Mouse (Mus musculus): ENCODE results near the gene Elmod3.
A peak's percentile ranks its signal among the peaks of the same experiment; 100 is the strongest.

The Elmod3 gene

DNA sequence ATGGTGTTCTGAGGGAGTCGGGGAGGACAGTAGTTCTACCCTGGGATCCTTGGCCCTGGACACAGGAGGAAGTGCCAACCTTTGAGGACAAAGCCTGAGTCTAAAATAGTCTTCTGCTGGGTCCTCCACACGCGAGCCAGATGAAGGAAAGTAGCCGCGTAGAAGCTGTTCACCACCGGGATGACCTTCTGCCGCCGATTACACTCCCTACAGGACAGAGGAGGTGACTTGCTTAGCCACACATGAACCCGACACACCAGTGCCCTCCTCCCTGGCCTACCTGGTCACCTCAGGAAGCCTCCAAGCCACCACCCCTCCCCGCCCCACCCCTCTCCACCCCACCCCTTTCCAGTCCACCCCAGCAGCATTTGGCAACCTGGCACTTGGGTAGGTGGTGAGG, 29.5 kb downstream of the Elmod3 start:
- DNase-seq (ENCODE audit: low read depth, low spot score): no peak
- H3K36me3 ChIP-seq (ENCODE audit: control insufficient read depth, insufficient read depth, low read length, poor library complexity, severe bottlenecking): no peaks in the 10 kb centered on the region; the same call in 1 of the 2 replicates
- no peaks in the 10 kb centered on the region for H3K27me3 ChIP-seq (ENCODE audit: control insufficient read depth, insufficient read depth, low read length, poor library complexity, severe bottlenecking)

GRCm38 (mm10) chr6:72567508-72567907, 30.7 kb downstream of the Elmod3 start:
- no peak for DNase-seq (ENCODE audit: low read depth, low spot score)
- H3K27me3 ChIP-seq (ENCODE audit: control insufficient read depth, insufficient read depth, low read length, poor library complexity, severe bottlenecking): no peaks in the 10 kb centered on the region
- no peaks in the 10 kb centered on the region; the same call in 1 of the 2 replicates for H3K36me3 ChIP-seq (ENCODE audit: control insufficient read depth, insufficient read depth, low read length, poor library complexity, severe bottlenecking)

DNA sequence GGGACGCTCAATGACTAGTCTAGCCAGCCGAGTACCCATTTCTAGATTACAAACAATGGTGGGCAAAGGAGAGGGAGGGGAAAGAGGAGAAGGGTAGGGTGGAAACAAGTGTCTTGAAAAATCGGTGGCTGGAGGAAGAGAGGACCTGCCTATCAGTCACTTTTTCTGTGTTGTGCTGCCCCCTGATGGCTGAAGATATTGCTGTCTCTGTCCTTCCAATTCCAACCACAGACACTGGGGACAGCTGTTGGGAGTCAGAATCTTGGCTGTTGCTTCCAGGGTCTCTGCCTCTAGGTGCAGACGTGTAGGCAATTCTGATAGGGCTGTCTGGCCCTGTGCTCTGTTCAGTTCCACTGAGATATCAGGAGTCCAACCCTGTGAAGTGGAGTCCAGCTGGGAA, 32.2 kb downstream of the Elmod3 start:
- H3K36me3 ChIP-seq (ENCODE audit: control insufficient read depth, insufficient read depth, low read length, poor library complexity, severe bottlenecking): no peaks in the 10 kb centered on the region; the same call in none of the 2 replicates
- H3K27me3 ChIP-seq (ENCODE audit: control insufficient read depth, insufficient read depth, low read length, poor library complexity, severe bottlenecking): no peaks in the 10 kb centered on the region
- DNase-seq (ENCODE audit: low read depth, low spot score): peak; percentile 91

DNA sequence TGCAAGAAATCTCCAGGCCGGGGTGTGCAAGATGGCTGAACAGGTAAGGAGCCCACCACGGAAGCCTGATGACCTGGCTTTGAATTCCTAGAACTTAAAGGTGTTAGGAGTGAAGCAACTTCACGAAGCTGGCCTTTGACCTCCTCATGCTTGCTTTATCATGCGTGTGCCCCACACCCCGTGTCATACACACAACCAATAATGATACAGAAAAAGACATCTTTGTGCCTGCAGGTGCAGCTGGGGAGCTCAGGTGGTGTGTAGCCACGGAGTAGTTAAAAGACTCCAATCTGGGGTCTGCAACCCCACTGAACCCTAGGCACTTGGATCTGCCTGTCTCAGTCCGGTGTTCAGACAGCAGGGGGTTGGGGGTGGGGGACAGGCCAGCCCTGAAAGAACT, 32.7 kb downstream of the Elmod3 start:
- DNase-seq (ENCODE audit: low read depth, low spot score): no peak
- Histone ChIP-seq H3K36me3 (ENCODE audit: control insufficient read depth, insufficient read depth, low read length, poor library complexity, severe bottlenecking) (no peaks in the 10 kb centered on the region; the same call in none of the 2 replicates), H3K27me3 (ENCODE audit: control insufficient read depth, insufficient read depth, low read length, poor library complexity, severe bottlenecking) (no peaks in the 10 kb centered on the region)

GRCm38 (mm10) chr6:72562894-72563293, 35.3 kb downstream of the Elmod3 start:
- Histone ChIP-seq H3K36me3 (ENCODE audit: control insufficient read depth, insufficient read depth, low read length, poor library complexity, severe bottlenecking) (peaks cover 3% of the 10 kb centered on the region), H3K27me3 (ENCODE audit: control insufficient read depth, insufficient read depth, low read length, poor library complexity, severe bottlenecking) (no peaks in the 10 kb centered on the region)
- no peak for DNase-seq (ENCODE audit: low read depth, low spot score)

- H3K27me3 ChIP-seq (ENCODE audit: control insufficient read depth, insufficient read depth, low read length, poor library complexity, severe bottlenecking): no peaks in the 10 kb centered on the region
- peaks cover 5% of the 10 kb centered on the region for H3K36me3 ChIP-seq (ENCODE audit: control insufficient read depth, insufficient read depth, low read length, poor library complexity, severe bottlenecking)
- no peak for DNase-seq (ENCODE audit: low read depth, low spot score)
Observed at GRCm38 (mm10) chr6:72562486-72562885, 35.7 kb downstream of the Elmod3 start.

DNA sequence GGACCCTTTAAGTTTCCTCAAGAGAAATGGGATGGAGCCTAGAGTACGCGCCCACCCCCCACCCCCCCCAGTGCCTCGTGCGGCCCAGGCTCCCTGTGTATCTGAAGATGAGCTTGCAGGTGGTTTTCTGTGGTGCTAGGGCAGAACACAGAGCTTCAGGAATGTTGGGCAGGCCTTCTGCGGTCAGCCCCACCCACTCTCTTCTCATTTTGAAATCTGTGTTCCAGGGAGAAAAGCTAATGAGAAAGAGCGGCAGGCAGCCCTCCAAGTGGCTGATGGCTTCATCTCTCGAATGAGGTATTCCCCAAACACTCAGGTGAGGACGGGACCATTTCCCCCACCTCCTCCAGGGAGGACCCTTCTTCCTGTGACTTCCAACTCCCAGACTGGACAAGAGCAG, 37.4 kb downstream of the Elmod3 start:
- Histone ChIP-seq H3K27me3 (ENCODE audit: control insufficient read depth, insufficient read depth, low read length, poor library complexity, severe bottlenecking) (no peaks in the 10 kb centered on the region), H3K36me3 (ENCODE audit: control insufficient read depth, insufficient read depth, low read length, poor library complexity, severe bottlenecking) (peaks cover 8% of the 10 kb centered on the region)
- no peak for DNase-seq (ENCODE audit: low read depth, low spot score)

DNA sequence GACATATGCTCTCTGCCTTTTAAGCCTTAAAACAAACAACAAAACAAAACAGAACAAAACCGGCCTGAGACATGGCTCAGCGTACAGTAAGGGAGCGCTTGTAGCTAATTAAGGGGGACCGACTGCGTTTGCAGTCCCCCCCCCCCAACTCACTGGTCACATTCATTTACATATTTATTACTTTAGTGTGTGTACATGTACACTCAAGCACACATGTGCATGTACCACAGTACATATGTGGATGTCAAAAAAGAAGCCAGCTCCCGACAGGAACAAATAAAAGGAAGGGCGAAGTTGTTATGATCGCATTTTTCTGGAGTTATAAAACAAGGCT, 45.2 kb downstream of the Elmod3 start:
- peaks cover 5% of the 10 kb centered on the region for H3K36me3 ChIP-seq (ENCODE audit: control insufficient read depth, insufficient read depth, low read length, poor library complexity, severe bottlenecking)
- no peak for DNase-seq (ENCODE audit: low read depth, low spot score)
- H3K27me3 ChIP-seq (ENCODE audit: control insufficient read depth, insufficient read depth, low read length, poor library complexity, severe bottlenecking): no peaks in the 10 kb centered on the region

DNA sequence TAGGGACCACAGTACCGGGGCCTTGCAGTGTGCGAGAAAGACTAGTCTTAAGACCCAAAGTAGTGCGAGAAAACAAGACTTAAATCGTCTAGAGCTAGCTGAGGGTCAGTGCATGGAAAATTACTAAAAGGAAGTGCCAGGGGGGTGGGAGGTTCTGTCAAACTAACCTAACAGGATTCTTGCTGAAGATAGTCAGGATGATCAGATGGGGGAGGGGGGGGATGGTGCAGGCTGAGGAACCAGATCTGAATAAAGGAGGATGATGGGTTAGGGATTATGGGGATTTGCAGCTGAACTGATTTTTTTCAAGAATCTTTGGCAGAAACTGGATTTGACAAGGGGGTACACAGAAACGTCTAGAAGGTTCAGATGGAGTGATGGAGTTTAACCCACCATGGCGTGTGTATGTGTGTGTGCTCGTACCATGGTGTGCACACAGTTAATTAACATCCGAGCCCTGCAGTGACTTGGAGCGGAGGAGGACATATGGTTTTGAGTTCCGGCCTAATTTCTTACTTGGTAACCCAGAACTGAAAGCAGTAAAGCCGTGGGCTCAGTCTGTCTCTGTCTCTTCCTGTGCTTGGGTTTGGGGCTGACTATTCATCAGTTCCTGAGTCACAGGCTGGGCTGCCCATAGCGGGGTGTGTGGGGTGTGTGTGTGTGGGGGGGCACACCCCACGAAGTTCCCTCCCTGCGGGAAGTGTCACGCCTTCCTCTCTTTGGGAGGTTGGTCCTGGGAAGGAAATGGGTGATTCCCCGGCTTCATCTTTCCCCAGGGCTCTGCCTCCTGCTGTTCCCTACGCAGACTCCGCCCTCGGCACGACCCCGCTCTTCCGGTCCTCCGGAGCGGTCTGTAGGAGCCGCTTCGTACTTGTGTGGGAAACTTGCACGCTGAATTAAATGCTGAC, 45.8 kb downstream of the Elmod3 start:
- peaks cover 3% of the 10 kb centered on the region for H3K36me3 ChIP-seq (ENCODE audit: control insufficient read depth, insufficient read depth, low read length, poor library complexity, severe bottlenecking)
- DNase-seq (ENCODE audit: low read depth, low spot score): peak; percentile 66
- no peaks in the 10 kb centered on the region for H3K27me3 ChIP-seq (ENCODE audit: control insufficient read depth, insufficient read depth, low read length, poor library complexity, severe bottlenecking)

DNA sequence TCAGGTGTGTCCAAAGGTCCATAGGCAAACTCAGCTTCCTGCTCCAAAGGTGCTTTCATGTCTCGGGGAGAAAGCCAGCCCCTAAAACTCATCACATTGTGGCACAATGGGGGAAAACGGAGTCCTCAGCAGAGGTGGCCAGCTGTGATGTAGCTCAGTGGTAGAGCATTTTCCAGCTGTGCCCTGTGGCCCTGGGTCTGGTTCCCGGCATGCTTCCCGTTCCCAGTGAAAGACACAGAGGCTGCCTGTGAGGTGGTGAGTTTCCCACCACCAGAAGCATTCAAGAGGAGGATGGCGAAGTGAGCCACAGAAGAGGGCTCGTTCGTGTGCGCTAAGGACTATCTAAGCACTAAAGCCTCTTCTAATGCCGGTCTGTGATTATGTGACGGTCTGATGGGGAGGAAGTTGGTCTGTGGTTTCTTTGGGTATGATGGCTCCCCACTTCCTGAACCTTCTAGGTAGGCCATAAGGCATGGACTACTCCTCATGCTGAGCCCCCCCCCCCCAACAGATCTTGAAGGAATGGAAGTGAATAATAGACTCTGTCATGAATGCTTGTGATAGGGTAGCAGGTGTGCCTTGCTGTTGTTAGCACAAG, 47.6 kb downstream of the Elmod3 start:
- Histone ChIP-seq H3K36me3 (ENCODE audit: control insufficient read depth, insufficient read depth, low read length, poor library complexity, severe bottlenecking) (no peaks in the 10 kb centered on the region; the same call in none of the 2 replicates), H3K27me3 (ENCODE audit: control insufficient read depth, insufficient read depth, low read length, poor library complexity, severe bottlenecking) (no peaks in the 10 kb centered on the region)
- peak; percentile 63 for DNase-seq (ENCODE audit: low read depth, low spot score)

DNA sequence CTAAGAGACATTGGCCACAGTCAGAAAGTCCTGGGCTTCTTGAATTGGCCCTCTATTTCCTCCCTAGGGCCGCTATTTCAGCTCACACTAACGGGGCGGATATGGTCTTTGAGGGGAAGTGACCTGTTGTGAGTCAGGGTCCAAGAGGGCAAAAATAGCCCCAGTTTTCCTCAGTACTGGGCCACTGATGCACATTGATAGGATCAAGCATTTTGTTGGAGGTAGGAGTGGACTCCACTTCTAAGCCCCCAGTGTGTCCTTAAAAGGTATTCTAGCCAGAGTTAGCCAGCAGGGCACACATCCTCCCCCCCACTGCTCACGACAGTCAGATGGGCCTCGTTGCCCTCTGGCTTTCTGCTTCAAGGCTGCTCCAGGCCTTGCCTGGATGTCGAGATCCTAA, 48.2 kb downstream of the Elmod3 start:
- no peaks in the 10 kb centered on the region; the same call in 1 of the 2 replicates for H3K36me3 ChIP-seq (ENCODE audit: control insufficient read depth, insufficient read depth, low read length, poor library complexity, severe bottlenecking)
- DNase-seq (ENCODE audit: low read depth, low spot score): peak; percentile 20

DNA sequence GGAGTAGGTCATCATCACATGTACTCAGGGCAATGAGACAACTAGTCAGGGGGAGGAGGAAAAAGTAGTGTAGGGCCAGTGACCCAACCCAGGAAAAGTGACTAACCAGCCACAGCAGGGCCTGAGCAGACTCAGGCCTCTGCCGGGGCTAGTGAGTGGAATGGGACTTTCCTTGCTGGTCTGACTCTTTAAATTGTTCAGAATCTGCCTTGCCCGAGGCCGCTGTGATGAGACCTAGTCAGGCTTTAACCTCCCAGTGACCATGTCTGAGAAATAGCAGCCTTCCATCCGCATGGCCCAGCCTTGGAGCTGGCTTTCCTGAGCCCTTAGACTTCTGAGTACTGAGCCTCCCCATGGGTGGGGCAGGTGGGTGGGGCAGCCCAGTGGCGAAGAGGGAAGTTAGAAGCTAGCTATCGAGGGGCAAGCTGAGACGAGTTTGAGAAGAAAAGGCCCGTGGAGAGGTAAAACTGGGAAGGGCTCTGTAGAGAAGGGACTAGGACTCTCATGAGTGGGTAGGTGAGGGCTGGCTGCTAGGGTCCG, 49.1 kb downstream of the Elmod3 start:
- DNase-seq (ENCODE audit: low read depth, low spot score): peak; percentile 59
- no peaks in the 10 kb centered on the region for H3K27me3 ChIP-seq (ENCODE audit: control insufficient read depth, insufficient read depth, low read length, poor library complexity, severe bottlenecking)
- no peaks in the 10 kb centered on the region for H3K36me3 ChIP-seq (ENCODE audit: control insufficient read depth, insufficient read depth, low read length, poor library complexity, severe bottlenecking)

More for the DNA sequence above, 48.2 kb downstream of the Elmod3 start:
- H3K27me3 ChIP-seq (ENCODE audit: control insufficient read depth, insufficient read depth, low read length, poor library complexity, severe bottlenecking): no peaks in the 10 kb centered on the region

GRCm38 (mm10) chr6:72547862-72548261, 50.4 kb downstream of the Elmod3 start:
- Histone ChIP-seq H3K27me3 (ENCODE audit: control insufficient read depth, insufficient read depth, low read length, poor library complexity, severe bottlenecking) (no peaks in the 10 kb centered on the region), H3K36me3 (ENCODE audit: control insufficient read depth, insufficient read depth, low read length, poor library complexity, severe bottlenecking) (no peaks in the 10 kb centered on the region)
- DNase-seq (ENCODE audit: low read depth, low spot score): no peak

- no peak for DNase-seq (ENCODE audit: low read depth, low spot score)
- no peaks in the 10 kb centered on the region for H3K36me3 ChIP-seq (ENCODE audit: control insufficient read depth, insufficient read depth, low read length, poor library complexity, severe bottlenecking)
- H3K27me3 ChIP-seq (ENCODE audit: control insufficient read depth, insufficient read depth, low read length, poor library complexity, severe bottlenecking): no peaks in the 10 kb centered on the region
Observed at GRCm38 (mm10) chr6:72547121-72547520, 51.1 kb downstream of the Elmod3 start.

DNA sequence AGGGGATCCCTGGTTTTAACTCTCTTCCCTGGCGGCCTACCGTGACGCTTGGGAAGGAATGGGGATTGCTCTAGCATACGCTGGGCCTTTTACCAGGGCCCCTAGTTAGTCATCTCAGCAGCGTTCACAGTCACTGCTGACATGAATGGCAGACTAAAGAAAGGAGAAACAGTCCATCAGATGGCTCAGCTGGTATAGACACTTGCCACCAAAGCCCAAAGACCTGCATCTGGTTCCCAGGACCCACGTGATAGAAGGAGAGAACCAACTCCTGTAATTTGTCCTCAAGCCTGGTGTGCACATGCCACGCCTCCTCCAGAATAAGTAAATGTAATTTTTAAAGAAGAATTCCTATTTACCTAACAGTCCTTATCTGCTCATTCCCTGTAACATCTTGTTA, 52.8 kb downstream of the Elmod3 start:
- H3K27me3 ChIP-seq (ENCODE audit: control insufficient read depth, insufficient read depth, low read length, poor library complexity, severe bottlenecking): no peaks in the 10 kb centered on the region
- no peaks in the 10 kb centered on the region for H3K36me3 ChIP-seq (ENCODE audit: control insufficient read depth, insufficient read depth, low read length, poor library complexity, severe bottlenecking)
- DNase-seq (ENCODE audit: low read depth, low spot score): no peak

Measured in splenic B cell, adult 2 months (primary cell).